Mouse (Mus musculus): ENCODE measurements at regions not wholly inside any gene's neighbourhood (a gene's known extent, or its start where the extent isn't known, plus 50 kb on each side); places are given as distances from the start of the nearest gene placed in this dataset.

GRCm38 (mm10) chr10:8077904-8078811 lies 122.1 kb upstream of the Tab2 start:
- no peak for TF ChIP-seq CTCF (IDR thresholded peaks at IDR 0.05; ENCODE audit: low read depth, low read length)
- TF ChIP-seq POLR2A (IDR thresholded peaks at IDR 0.05; ENCODE audit: borderline replicate concordance, low read depth, low read length), result no peak

Data from bone marrow macrophage, adult 2 months (primary cell).